ENCODE assay signal across 9 mouse cellular contexts in the genomic region with DNA sequence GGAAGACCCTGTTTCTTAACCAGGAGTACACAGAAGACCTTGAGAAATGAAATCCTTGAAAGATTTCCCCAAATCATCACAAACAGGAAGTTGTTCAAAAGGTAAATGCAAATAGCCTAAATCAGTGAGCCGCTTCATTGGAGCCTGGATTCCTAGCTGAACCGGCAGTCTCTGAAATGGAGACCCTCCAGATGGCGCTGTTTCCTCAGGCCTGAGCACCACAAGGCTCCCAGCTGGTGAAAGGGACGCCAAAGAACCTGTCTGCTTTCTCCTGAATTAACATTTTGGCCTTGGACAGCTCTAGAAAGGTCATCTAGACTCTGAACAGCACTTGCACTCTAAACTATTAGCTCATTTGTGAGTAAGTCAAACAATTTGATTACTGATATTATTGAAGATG. TPM values are rescaled to one million over a fixed set of nuclear protein-coding genes. Genes with fewer than 3 reads are reported as not detected.
A peak's percentile ranks its signal among the peaks of the same experiment; 100 is the strongest.
DNase-seq lines count a peak whose midpoint lies in the region; ATAC-seq lines count a peak whose summit lies in the region.
"Had no signal": no experiment of that assay in that cellular context is flagged by ENCODE, and none has a peak within 500 bp of the region (broad histone marks: within the 10 kb centered on the region; RNA-seq: fewer than 3 reads in every experiment).

No protein-coding gene starts in this region.

- ATAC-seq in forebrain, embryonic 16.5 days = no peak

- H3K27me3 ChIP-seq in forebrain, embryonic 10.5 days (ENCODE audit: poor library complexity, severe bottlenecking) = peaks cover 5% of the 10 kb centered on the region
- H3K27me3 ChIP-seq in forebrain, embryonic 16.5 days (replicated peaks; ENCODE audit: control insufficient read depth, insufficient read depth, low read length) = no peaks in the 10 kb centered on the region
- H3K27me3 ChIP-seq: megakaryocyte, embryonic 14.5 days had no signal

- 13% methylated on average over 4 of the region's 4 CpGs for WGBS in forebrain, embryonic 10.5 days
- 5% methylated on average over 4 of the region's 4 CpGs for WGBS in forebrain, embryonic 16.5 days

- H3K4me3 ChIP-seq in forebrain, embryonic 10.5 days = no peak overlapping the region
- no peak overlapping the region for H3K4me3 ChIP-seq in forebrain, embryonic 16.5 days (replicated peaks; ENCODE audit: low read length)
- H3K4me3 ChIP-seq: megakaryocyte, embryonic 14.5 days had no signal

- DNase-seq in forebrain, embryonic 10.5 days (ENCODE audit: extremely low spot score, low spot score) = peak; percentile 68
- DNase-seq in adrenal gland, postnatal 14 days = peak; percentile 86
- DNase-seq in embryo, embryonic 11.5 days (ENCODE audit: low read depth, low spot score) = peak; percentile 53
- DNase-seq in heart, postnatal 14 days = peak; percentile 71 to 82
- DNase-seq in layer of hippocampus, postnatal 36 days = peak; percentile 68 to 71
- DNase-seq in mesoderm, embryonic 11.5 days (ENCODE audit: low read depth, low spot score) = peak; percentile 81
- peak; percentile 45 for DNase-seq in telencephalon, adult 2 months (ENCODE audit: low read depth, low spot score)

- no peak overlapping the region for H3K27ac ChIP-seq in forebrain, embryonic 10.5 days
- H3K27ac ChIP-seq in forebrain, embryonic 16.5 days (ENCODE audit: low read length) = no peak overlapping the region

- H3K9me3 ChIP-seq in forebrain, embryonic 10.5 days = no peaks in the 10 kb centered on the region
- no peaks in the 10 kb centered on the region for H3K9me3 ChIP-seq in forebrain, embryonic 16.5 days (ENCODE audit: control insufficient read depth, low read length)
- H3K9me3 ChIP-seq: megakaryocyte, embryonic 14.5 days had no signal

- H3K4me2 ChIP-seq in forebrain, embryonic 16.5 days (ENCODE audit: low read length) = no peak overlapping the region

- H3K4me1 ChIP-seq in forebrain, embryonic 10.5 days = no peaks in the 10 kb centered on the region
- no peaks in the 10 kb centered on the region for H3K4me1 ChIP-seq in forebrain, embryonic 16.5 days (replicated peaks; ENCODE audit: control insufficient read depth, insufficient read depth, low read length)

- H3K9ac ChIP-seq in forebrain, embryonic 16.5 days (replicated peaks; ENCODE audit: low read depth, low read length) = no peak overlapping the region

- intact Hi-C loops in heart, postnatal 14 days (cut with DNase I) = loop anchor here (1.0 to 2.0 kb wide), 2 partner anchors 165 to 408 kb away; no protein-coding TSS in a partner anchor

- peaks cover 43% of the 10 kb centered on the region for H3K36me3 ChIP-seq in forebrain, embryonic 10.5 days (replicated peaks)
- peaks cover 8% of the 10 kb centered on the region for H3K36me3 ChIP-seq in forebrain, embryonic 16.5 days (ENCODE audit: control insufficient read depth, insufficient read depth)

RNA-seq across cellular contexts. Expression of gene Tmprss5, which starts 0.5 kb away (rescaled TPM):
- 0.71 and 0.76 TPM in 2 replicates for polyA plus RNA-seq in forebrain, embryonic 10.5 days (2016; fragmentation: Nextera tagmentation; extraction: Ambion mirVana)
- 0.98 and 1.8 TPM in 2 replicates for polyA plus RNA-seq in forebrain, embryonic 16.5 days (2015; fragmentation: Nextera tagmentation; extraction: Ambion mirVana)
- total RNA-seq in adrenal gland, postnatal 14 days (2021) = 0.83 TPM in 1 of 2 replicates, not detected in the other
- total RNA-seq in heart, postnatal 14 days (2021) = under 1 TPM in 1 of 2 experiments, not detected in 1; 0.63 TPM
- under 1 TPM; 0.55 to 0.61 TPM for total RNA-seq in layer of hippocampus, postnatal 36 days (2021)

RNA-seq across cellular contexts. Expression of gene Zw10, which starts 26.1 kb away (rescaled TPM):
- polyA plus RNA-seq in forebrain, embryonic 10.5 days (2016; fragmentation: Nextera tagmentation; extraction: Ambion mirVana) = 60.5 and 61.9 TPM in 2 replicates
- 31.0 and 32.2 TPM in 2 replicates for polyA plus RNA-seq in forebrain, embryonic 16.5 days (2015; fragmentation: Nextera tagmentation; extraction: Ambion mirVana)
- 16.0 and 19.2 TPM in 2 replicates for total RNA-seq in adrenal gland, postnatal 14 days (2021)
- 10 to 100 TPM; 11.9 to 13.1 TPM for total RNA-seq in heart, postnatal 14 days (2021)
- 10 to 100 TPM; 17.3 to 19.7 TPM for total RNA-seq in layer of hippocampus, postnatal 36 days (2021)
